Mouse (Mus musculus) lung, embryonic 16.5 days (tissue): ENCODE results near the gene Abcb5. TPM values are rescaled to one million over a fixed set of nuclear protein-coding genes. Genes with fewer than 3 reads are reported as not detected.
"Not testable (repeated sequence)": the region's sequence is repeated elsewhere in the genome, so short reads cannot be mapped to it uniquely, and the experiment has no call there.

Experiments used
- ATAC-seq: fragments of 200-750 bp; cut with Nextera tagmentation; 2 replicates; pipeline ENCODE4 v1.8.0; 2017; ENCODE audit warnings: low read depth, mild to moderate bottlenecking, moderate library complexity
- H3K27ac ChIP-seq: fragments of 300-500 bp; sonication (generic); 2 replicates; pipeline ENCODE4 v1.5.1; 2014; ENCODE audit warnings: mild to moderate bottlenecking, control low read depth, low read length
- H3K27me3 ChIP-seq: fragments of 300-500 bp; sonication (generic); 2 replicates; pipeline ENCODE4 v1.6.1; 2014; ENCODE audit warnings: low read depth, low read length, mixed read lengths; ENCODE audit not compliant: control insufficient read depth, insufficient read depth
- H3K36me3 ChIP-seq: fragments of 300-500 bp; sonication (generic); 2 replicates; pipeline ENCODE4 v1.6.1; 2014; ENCODE audit warnings: low read length; ENCODE audit not compliant: control insufficient read depth, insufficient read depth
- H3K4me1 ChIP-seq: fragments of 300-500 bp; sonication (generic); replicated peaks from 2 replicates; pipeline ENCODE4 v1.6.1; 2014; ENCODE audit warnings: low read length, mixed read lengths; ENCODE audit not compliant: control insufficient read depth, insufficient read depth
- H3K4me2 ChIP-seq: fragments of 300-500 bp; sonication (generic); 2 replicates; pipeline ENCODE4 v1.6.1; 2014; ENCODE audit warnings: low read depth, low read length, control low read depth
- H3K4me3 ChIP-seq: fragments of 300-500 bp; sonication (generic); 2 replicates; pipeline ENCODE4 v1.5.1; 2014; ENCODE audit warnings: mild to moderate bottlenecking, low read length, control low read depth
- H3K9ac ChIP-seq: fragments of 300-500 bp; sonication (generic); 2 replicates; pipeline ENCODE4 v1.6.1; 2014; ENCODE audit warnings: low read length, control low read depth
- H3K9me3 ChIP-seq: fragments of 300-500 bp; sonication (generic); 2 replicates; pipeline ENCODE4 v1.6.1; 2016; ENCODE audit warnings: low read length; ENCODE audit not compliant: control insufficient read depth
- WGBS: fragments of 180-500 bp; shearing (Covaris S2); extraction: QIAGEN DNeasy Blood & Tissue Kit; methylation state at CpG from one replicate; pipeline ENCODE4 v1.1.7; 2014; 5-methylcytosine and 5-hydroxymethylcytosine counted together
- polyA plus RNA-seq: library from polyadenylated mRNA; unstranded; fragments of >200 nt; fragmentation: Nextera tagmentation; extraction: Ambion mirVana; gene quantifications from 2 replicates; pipeline ENCODE4 v1.2.1, GENCODE M21; 2015

Gene Abcb5
- not detected in 2 replicates for polyA plus RNA-seq

GRCm38 (mm10) chr12:118966321-118966720 lies at the start of gene Abcb5:
Gene Abcb5 (minus strand): TSS chr12:118966421.
- Histone ChIP-seq H3K27ac (no peak within 1 kb of the TSS), H3K4me1 (no peaks in the 10 kb centered on the region), H3K36me3 (no peaks in the 10 kb centered on the region), H3K9me3 (no peaks in the 10 kb centered on the region), H3K27me3 (no peaks in the 10 kb centered on the region), H3K4me2 (no peak within 1 kb of the TSS), H3K9ac (no peak within 1 kb of the TSS), H3K4me3 (no peak within 1 kb of the TSS)
- ATAC-seq: no peak
- 62% methylated on average over 4 of the region's 4 CpGs for WGBS

GRCm38 (mm10) chr12:118999230-118999629 lies 33.0 kb upstream of the Abcb5 start:
- H3K4me1 ChIP-seq: no peaks in the 10 kb centered on the region
- H3K4me3 ChIP-seq: no peak overlapping the region
- H3K9me3 ChIP-seq: no peaks in the 10 kb centered on the region
- ATAC-seq: no peak
- WGBS: 61% methylated on average over 2 of the region's 2 CpGs
- H3K27me3 ChIP-seq: no peaks in the 10 kb centered on the region
- no peaks in the 10 kb centered on the region for H3K36me3 ChIP-seq
- H3K4me2 ChIP-seq: no peak overlapping the region
- H3K27ac ChIP-seq: no peak overlapping the region
- no peak overlapping the region for H3K9ac ChIP-seq

DNA sequence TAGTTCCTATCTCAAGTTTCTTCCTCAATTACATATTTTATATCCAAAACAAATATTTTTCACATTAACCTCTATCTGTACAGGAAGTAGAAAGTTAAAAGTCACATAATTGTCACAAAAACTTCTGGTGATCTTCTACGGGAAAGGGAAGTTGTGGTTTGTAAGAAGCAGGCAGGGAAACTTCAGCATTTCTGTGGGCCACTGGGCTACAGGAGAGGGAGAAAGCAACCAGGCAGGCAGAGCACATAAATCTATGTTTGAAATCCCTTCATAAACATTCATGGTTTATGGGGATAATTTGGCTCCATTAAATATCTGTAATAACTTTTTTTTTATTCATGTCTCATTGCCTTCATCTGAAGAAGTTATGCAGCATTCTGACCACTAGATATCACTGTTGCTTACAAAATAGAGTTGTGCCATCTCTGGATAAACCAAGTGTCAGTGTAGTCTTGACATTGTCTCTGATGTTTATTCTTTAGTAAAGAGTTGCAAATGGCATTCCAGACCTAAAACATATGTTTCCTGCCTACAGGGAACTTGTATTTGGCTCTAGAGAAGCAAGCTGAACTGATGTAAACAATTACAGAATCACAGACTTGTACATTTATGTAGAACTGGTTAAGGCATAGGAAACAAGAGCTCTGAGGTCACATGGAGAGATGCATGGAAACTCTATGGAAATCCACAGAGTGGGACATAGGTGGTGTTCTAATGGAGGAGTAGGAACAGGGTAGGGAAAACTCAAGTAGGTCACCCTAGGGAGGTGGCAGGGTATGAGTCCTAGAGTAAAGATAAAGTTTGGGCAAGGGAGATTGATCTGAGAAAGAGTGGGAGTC lies 28.3 kb upstream of the Abcb5 start:
- WGBS: 54% methylated on average over 1 of the region's 1 CpGs
- H3K4me3 ChIP-seq: no peak overlapping the region
- peak; percentile 64 for ATAC-seq
- H3K27ac ChIP-seq: no peak overlapping the region
- H3K27me3 ChIP-seq: no peaks in the 10 kb centered on the region
- no peaks in the 10 kb centered on the region for H3K4me1 ChIP-seq
- H3K9me3 ChIP-seq: no peaks in the 10 kb centered on the region
- no peaks in the 10 kb centered on the region for H3K36me3 ChIP-seq
- H3K4me2 ChIP-seq: no peak overlapping the region
- no peak overlapping the region for H3K9ac ChIP-seq

- H3K4me1 ChIP-seq: no peaks in the 10 kb centered on the region
- H3K27me3 ChIP-seq: no peaks in the 10 kb centered on the region
- no peak overlapping the region for H3K9ac ChIP-seq
- no peaks in the 10 kb centered on the region for H3K36me3 ChIP-seq
- no peak for ATAC-seq
- no peak overlapping the region for H3K27ac ChIP-seq
- H3K4me3 ChIP-seq: no peak overlapping the region
- H3K4me2 ChIP-seq: no peak overlapping the region
- H3K9me3 ChIP-seq: no peaks in the 10 kb centered on the region
- WGBS: 70% methylated on average over 1 of the region's 1 CpGs
These were observed 18.6 kb upstream of the Abcb5 start for GRCm38 (mm10) chr12:118984852-118985251.

- Histone ChIP-seq H3K9me3 (no peaks in the 10 kb centered on the region), H3K36me3 (no peaks in the 10 kb centered on the region), H3K4me2 (peak overlapping the region; percentile 31), H3K4me3 (0 out of 2 replicates have a peak overlapping the region, but pooled peaks have one; percentile 4), H3K4me1 (no peaks in the 10 kb centered on the region), H3K9ac (no peak overlapping the region), H3K27ac (no peak overlapping the region), H3K27me3 (no peaks in the 10 kb centered on the region)
- ATAC-seq: peak; percentile 49; the same call in 1 of the 2 replicates
- 19% methylated on average over 13 of the region's 13 CpGs for WGBS
These were observed 35.6 kb downstream of the Abcb5 start for GRCm38 (mm10) chr12:118930386-118931318.

DNA sequence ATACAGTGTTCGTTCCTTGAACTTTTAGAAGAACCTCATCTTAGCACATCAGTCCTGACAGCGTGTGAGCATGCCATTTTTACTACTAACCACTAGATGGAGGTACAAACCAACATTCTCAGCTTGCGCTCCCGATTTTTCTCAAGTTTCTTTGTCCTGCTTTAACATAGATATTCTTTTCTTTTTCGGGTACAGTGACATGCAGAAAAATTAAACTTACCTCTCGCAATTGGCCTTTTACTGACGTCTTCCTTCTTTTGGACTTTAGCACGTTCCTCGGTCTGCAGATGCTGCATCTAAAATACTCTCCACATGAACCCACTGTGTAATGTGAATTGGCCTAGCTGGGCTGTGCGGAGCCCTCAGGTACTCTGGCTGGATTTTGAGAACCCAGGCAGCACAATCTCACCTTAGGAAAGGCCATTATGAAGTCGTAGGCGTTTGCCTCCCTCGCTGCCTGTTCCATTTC lies 39.4 kb downstream of the Abcb5 start:
- ATAC-seq: peak; percentile 49; the same call in 1 of the 2 replicates
- no peak overlapping the region for H3K27ac ChIP-seq
- H3K27me3 ChIP-seq: no peaks in the 10 kb centered on the region
- H3K4me3 ChIP-seq: 0 out of 2 replicates have a peak overlapping the region, but pooled peaks have one; percentile 1
- H3K4me2 ChIP-seq: peak overlapping the region; percentile 44; the same call in 1 of the 2 replicates
- no peaks in the 10 kb centered on the region for H3K9me3 ChIP-seq
- no peak overlapping the region for H3K9ac ChIP-seq
- H3K36me3 ChIP-seq: no peaks in the 10 kb centered on the region
- H3K4me1 ChIP-seq: no peaks in the 10 kb centered on the region
- WGBS: 14% methylated on average over 13 of the region's 13 CpGs

GRCm38 (mm10) chr12:118923874-118924273 lies 42.3 kb downstream of the Abcb5 start:
- not testable (repeated sequence) for H3K9ac ChIP-seq, H3K4me1 ChIP-seq, H3K27me3 ChIP-seq, H3K9me3 ChIP-seq, H3K4me3 ChIP-seq, ATAC-seq, H3K36me3 ChIP-seq, H3K4me2 ChIP-seq, H3K27ac ChIP-seq
- 35% methylated on average over 1 of the region's 1 CpGs for WGBS

DNA sequence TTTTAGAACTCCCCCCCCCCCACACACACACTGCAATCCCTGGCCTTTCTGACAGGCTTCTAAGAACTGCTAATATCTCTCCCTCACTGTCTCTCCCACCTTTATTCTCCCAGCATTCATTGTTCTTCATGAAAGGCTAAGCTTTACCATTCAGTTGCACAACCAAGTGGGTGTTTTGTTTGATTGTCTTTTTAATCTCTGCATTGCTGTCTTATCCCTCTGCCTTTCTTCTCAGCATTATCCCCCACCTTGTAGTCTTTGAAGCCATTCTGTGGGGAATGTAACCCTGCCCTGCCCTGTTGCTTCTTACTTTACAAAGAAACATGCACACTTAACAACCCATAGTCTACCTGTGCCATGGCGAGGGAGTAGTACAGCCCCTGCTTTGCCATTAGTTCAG lies 48.5 kb downstream of the Abcb5 start:
- Histone ChIP-seq H3K4me1 (no peaks in the 10 kb centered on the region), H3K9ac (no peak overlapping the region), H3K27me3 (no peaks in the 10 kb centered on the region), H3K9me3 (no peaks in the 10 kb centered on the region), H3K4me3 (no peak overlapping the region), H3K4me2 (no peak overlapping the region), H3K27ac (no peak overlapping the region), H3K36me3 (no peaks in the 10 kb centered on the region)
- 64% methylated on average over 1 of the region's 1 CpGs for WGBS
- ATAC-seq: no peak

DNA sequence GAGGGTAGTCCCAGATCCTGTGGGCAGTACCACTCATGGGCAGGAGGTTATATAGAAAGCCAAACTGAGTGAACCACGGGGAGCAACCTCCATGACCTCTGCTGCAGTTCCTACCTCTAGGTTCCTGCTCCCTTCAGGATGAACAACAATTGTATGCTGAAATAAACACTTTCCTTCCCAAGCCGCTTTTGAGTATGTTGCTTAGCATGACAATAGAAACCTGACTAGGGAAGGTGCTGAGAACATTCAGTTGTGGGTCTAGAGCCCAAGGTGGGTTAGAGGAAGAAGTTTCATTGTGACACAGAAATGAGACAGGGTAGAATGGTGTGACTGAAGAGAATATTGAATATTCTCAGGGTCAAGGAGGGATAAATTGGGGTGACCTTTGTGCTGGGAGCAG lies 55.9 kb downstream of the Abcb5 start:
- H3K9ac ChIP-seq: no peak overlapping the region
- no peak overlapping the region for H3K4me3 ChIP-seq
- ATAC-seq: no peak
- no peaks in the 10 kb centered on the region for H3K27me3 ChIP-seq
- H3K36me3 ChIP-seq: no peaks in the 10 kb centered on the region
- H3K4me1 ChIP-seq: no peaks in the 10 kb centered on the region
- H3K4me2 ChIP-seq: no peak overlapping the region
- no peaks in the 10 kb centered on the region for H3K9me3 ChIP-seq
- 68% methylated on average over 2 of the region's 2 CpGs for WGBS
- no peak overlapping the region for H3K27ac ChIP-seq
